Mouse (Mus musculus): Measurements from ENCODE around the gene 5730596B20Rik. TPM values are rescaled to one million over a fixed set of nuclear protein-coding genes. Genes with fewer than 3 reads are reported as not detected.

The 5730596B20Rik gene
- polyA plus RNA-seq, 1 experiment: not detected

DNA sequence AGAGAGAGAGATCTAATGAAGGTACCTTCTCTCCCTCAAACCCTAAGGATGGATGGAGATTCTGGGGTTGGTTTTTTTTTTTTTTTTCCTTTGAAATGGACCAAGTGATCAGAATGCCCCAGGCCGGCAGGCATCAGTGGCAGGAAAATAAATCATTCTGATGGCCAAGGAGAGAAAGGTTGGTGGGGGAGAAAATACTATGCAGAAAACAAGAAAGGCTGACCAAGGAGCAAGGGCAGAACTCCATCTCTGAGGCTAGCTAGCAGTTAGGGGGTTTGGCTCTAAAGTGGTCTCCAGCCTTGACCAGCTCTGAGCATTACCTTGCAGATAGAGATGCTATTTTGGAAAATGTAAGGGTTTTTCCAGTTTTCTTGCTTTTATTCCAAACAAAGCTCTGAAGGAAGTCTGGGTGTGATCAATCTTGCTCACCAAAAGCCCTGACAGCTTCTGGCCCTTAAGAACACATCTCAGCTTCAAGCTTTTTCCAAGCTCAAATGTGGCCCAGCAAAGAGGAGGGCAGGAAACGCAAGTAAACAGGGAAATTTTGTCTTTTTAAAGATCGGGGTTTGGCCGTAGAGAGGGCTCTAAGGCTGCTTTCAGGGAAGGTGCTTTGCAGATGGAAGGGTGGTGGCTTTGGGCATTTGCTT, 10.7 kb upstream of the 5730596B20Rik start:
- no peak for TF ChIP-seq POLR2A (IDR thresholded peaks at IDR 0.05; ENCODE audit: insufficient read depth, low read depth, low read length)
- no peak for TF ChIP-seq CTCF (IDR thresholded peaks at IDR 0.05; ENCODE audit: insufficient read depth, low read depth, low read length)
- Histone ChIP-seq H3K27ac (ENCODE audit: insufficient read depth, low read depth, low read length) (no peak overlapping the region), H3K4me3 (ENCODE audit: insufficient read depth, low read depth, low read length) (no peak overlapping the region), H3K4me1 (ENCODE audit: control insufficient read depth, insufficient read depth, low read length) (no peaks in the 10 kb centered on the region)
- 9% methylated on average over 4 of the region's 4 CpGs for WGBS

GRCm38 (mm10) chr6:52167176-52167575, 10.1 kb upstream of the 5730596B20Rik start:
- Histone ChIP-seq H3K4me1 (ENCODE audit: control insufficient read depth, insufficient read depth, low read length) (no peaks in the 10 kb centered on the region), H3K4me3 (ENCODE audit: insufficient read depth, low read depth, low read length) (no peak overlapping the region), H3K27ac (ENCODE audit: insufficient read depth, low read depth, low read length) (no peak overlapping the region)
- TF ChIP-seq CTCF (IDR thresholded peaks at IDR 0.05; ENCODE audit: insufficient read depth, low read depth, low read length) (no peak), POLR2A (IDR thresholded peaks at IDR 0.05; ENCODE audit: insufficient read depth, low read depth, low read length) (no peak)
- 16% methylated on average over 1 of the region's 1 CpGs for WGBS

DNA sequence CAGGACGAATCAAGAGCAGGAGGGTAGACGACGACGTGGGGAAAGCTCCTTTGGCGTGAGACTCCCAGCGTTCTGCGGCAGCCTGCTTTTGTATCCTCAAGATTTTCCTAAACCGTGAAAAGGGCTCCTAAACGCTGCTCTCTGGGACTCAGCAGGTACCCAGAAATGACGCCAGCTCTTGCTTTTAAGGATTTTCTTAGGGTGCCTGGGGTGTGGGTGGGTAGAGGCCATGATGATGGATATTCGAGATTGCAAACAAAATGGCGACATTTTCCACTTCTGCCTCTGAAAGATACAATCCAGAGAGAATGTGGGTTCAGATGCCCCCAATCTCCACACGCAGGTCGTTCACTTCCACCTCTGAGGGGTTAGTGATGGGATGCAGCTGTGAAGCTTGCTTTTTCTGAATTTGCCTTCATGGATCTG, 9.5 kb upstream of the 5730596B20Rik start:
- Histone ChIP-seq H3K4me1 (ENCODE audit: control insufficient read depth, insufficient read depth, low read length) (peaks cover 3% of the 10 kb centered on the region; the same call in 1 of the 2 replicates), H3K27ac (ENCODE audit: insufficient read depth, low read depth, low read length) (no peak overlapping the region), H3K4me3 (ENCODE audit: insufficient read depth, low read depth, low read length) (no peak overlapping the region)
- 2% methylated on average over 14 of the region's 14 CpGs for WGBS
- no peak for TF ChIP-seq CTCF (IDR thresholded peaks at IDR 0.05; ENCODE audit: insufficient read depth, low read depth, low read length)
- TF ChIP-seq POLR2A (IDR thresholded peaks at IDR 0.05; ENCODE audit: insufficient read depth, low read depth, low read length): no peak

GRCm38 (mm10) chr6:52168191-52169055, 8.9 kb upstream of the 5730596B20Rik start:
- WGBS: 3% methylated on average over 42 of the region's 42 CpGs
- Histone ChIP-seq H3K4me3 (ENCODE audit: insufficient read depth, low read depth, low read length) (no peak overlapping the region), H3K27ac (ENCODE audit: insufficient read depth, low read depth, low read length) (no peak overlapping the region)

DNA sequence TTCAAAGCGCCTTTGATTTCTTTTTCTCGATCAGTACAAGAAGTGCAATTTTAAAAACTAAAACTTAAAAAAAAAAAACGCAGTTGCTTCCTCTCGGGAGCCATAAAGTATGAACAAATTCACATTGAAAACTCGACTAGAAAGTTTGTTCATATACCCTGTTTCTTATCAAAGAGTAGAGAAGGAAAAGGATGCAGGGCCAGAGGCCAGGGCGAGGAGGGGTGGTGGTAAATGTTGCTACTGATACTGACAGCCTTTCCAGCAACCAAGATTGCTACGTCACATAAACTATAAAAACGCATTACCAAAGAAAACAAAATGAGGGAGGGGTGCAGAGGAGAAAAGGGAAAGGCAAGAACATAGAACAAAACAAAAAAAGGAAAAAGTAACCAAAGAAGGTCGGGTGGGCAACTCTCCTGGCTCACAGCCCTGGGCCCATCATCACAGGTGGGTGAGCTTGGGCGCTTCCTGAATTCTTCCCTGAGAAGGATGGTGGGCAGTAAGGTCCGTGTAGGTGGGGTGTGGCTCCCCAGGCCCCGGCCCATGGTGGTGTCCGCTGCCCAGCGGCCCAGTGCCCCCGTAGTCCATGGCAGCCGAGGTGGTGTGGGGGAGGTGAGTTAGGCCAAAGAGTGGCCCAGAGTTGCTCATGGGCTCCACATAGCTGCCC, 7.7 kb upstream of the 5730596B20Rik start:
- H3K4me3 ChIP-seq (ENCODE audit: insufficient read depth, low read depth, low read length): no peak overlapping the region
- no peak overlapping the region for H3K27ac ChIP-seq (ENCODE audit: insufficient read depth, low read depth, low read length)
- H3K4me1 ChIP-seq (ENCODE audit: control insufficient read depth, insufficient read depth, low read length): peaks cover 3% of the 10 kb centered on the region; the same call in 1 of the 2 replicates
- TF ChIP-seq CTCF (IDR thresholded peaks at IDR 0.05; ENCODE audit: insufficient read depth, low read depth, low read length): no peak
- TF ChIP-seq POLR2A (IDR thresholded peaks at IDR 0.05; ENCODE audit: insufficient read depth, low read depth, low read length): no peak
- 7% methylated on average over 16 of the region's 16 CpGs for WGBS

More at GRCm38 (mm10) chr6:52168191-52169055, 8.9 kb upstream of the 5730596B20Rik start:
- TF ChIP-seq CTCF (IDR thresholded peaks at IDR 0.05; ENCODE audit: insufficient read depth, low read depth, low read length): no peak
- no peak for TF ChIP-seq POLR2A (IDR thresholded peaks at IDR 0.05; ENCODE audit: insufficient read depth, low read depth, low read length)
- peaks cover 3% of the 10 kb centered on the region; the same call in 1 of the 2 replicates for H3K4me1 ChIP-seq (ENCODE audit: control insufficient read depth, insufficient read depth, low read length)

GRCm38 (mm10) chr6:52170166-52170897, 7.0 kb upstream of the 5730596B20Rik start:
- no peak overlapping the region for H3K27ac ChIP-seq (ENCODE audit: insufficient read depth, low read depth, low read length)
- H3K4me1 ChIP-seq (ENCODE audit: control insufficient read depth, insufficient read depth, low read length): peaks cover 3% of the 10 kb centered on the region; the same call in 1 of the 2 replicates
- whole genome bisulfite sequencing: 3% methylated on average over 40 of the region's 40 CpGs
- H3K4me3 ChIP-seq (ENCODE audit: insufficient read depth, low read depth, low read length): no peak overlapping the region
- TF ChIP-seq POLR2A (IDR thresholded peaks at IDR 0.05; ENCODE audit: insufficient read depth, low read depth, low read length) (no peak), CTCF (IDR thresholded peaks at IDR 0.05; ENCODE audit: insufficient read depth, low read depth, low read length) (no peak)

- TF ChIP-seq CTCF (IDR thresholded peaks at IDR 0.05; ENCODE audit: insufficient read depth, low read depth, low read length) (no peak), POLR2A (IDR thresholded peaks at IDR 0.05; ENCODE audit: insufficient read depth, low read depth, low read length) (no peak)
- Histone ChIP-seq H3K4me1 (ENCODE audit: control insufficient read depth, insufficient read depth, low read length) (peaks cover 3% of the 10 kb centered on the region; the same call in 1 of the 2 replicates), H3K4me3 (ENCODE audit: insufficient read depth, low read depth, low read length) (no peak overlapping the region), H3K27ac (ENCODE audit: insufficient read depth, low read depth, low read length) (no peak overlapping the region)
- 12% methylated on average over 5 of the region's 5 CpGs for WGBS
These were observed 6.4 kb upstream of the 5730596B20Rik start for GRCm38 (mm10) chr6:52170898-52171223.

DNA sequence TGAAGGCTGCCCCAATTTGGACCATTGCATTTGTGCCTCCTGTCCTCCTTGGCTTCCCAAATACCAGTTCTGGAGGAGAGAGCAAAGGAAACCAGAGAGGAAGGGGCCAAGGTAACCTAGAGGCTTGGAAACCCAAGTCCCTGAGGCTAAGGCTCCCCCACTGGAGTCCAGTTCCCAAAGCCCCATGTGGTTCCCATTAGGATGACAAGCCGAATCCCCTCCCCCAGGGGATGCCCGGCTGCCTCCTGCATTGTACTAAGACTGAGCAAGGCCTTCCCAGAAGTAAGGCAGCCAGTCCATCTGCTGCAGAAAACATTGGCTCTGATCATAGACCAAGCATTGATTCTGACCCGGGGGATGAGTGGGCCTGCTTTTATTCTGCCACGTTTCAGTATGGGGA, 6.0 kb upstream of the 5730596B20Rik start:
- Histone ChIP-seq H3K4me1 (ENCODE audit: control insufficient read depth, insufficient read depth, low read length) (peaks cover 3% of the 10 kb centered on the region; the same call in 1 of the 2 replicates), H3K4me3 (ENCODE audit: insufficient read depth, low read depth, low read length) (no peak overlapping the region), H3K27ac (ENCODE audit: insufficient read depth, low read depth, low read length) (no peak overlapping the region)
- TF ChIP-seq CTCF (IDR thresholded peaks at IDR 0.05; ENCODE audit: insufficient read depth, low read depth, low read length) (no peak), POLR2A (IDR thresholded peaks at IDR 0.05; ENCODE audit: insufficient read depth, low read depth, low read length) (no peak)
- WGBS: 7% methylated on average over 4 of the region's 4 CpGs

Measured in olfactory bulb, adult 2 months (tissue).